Mouse (Mus musculus): ENCODE results near the gene Dnmt3l. TPM values are rescaled to one million over a fixed set of nuclear protein-coding genes. Genes with fewer than 3 reads are reported as not detected.

Gene Dnmt3l
- polyA plus RNA-seq, 1 experiment from 2014 or later, result 0.31 TPM

DNA sequence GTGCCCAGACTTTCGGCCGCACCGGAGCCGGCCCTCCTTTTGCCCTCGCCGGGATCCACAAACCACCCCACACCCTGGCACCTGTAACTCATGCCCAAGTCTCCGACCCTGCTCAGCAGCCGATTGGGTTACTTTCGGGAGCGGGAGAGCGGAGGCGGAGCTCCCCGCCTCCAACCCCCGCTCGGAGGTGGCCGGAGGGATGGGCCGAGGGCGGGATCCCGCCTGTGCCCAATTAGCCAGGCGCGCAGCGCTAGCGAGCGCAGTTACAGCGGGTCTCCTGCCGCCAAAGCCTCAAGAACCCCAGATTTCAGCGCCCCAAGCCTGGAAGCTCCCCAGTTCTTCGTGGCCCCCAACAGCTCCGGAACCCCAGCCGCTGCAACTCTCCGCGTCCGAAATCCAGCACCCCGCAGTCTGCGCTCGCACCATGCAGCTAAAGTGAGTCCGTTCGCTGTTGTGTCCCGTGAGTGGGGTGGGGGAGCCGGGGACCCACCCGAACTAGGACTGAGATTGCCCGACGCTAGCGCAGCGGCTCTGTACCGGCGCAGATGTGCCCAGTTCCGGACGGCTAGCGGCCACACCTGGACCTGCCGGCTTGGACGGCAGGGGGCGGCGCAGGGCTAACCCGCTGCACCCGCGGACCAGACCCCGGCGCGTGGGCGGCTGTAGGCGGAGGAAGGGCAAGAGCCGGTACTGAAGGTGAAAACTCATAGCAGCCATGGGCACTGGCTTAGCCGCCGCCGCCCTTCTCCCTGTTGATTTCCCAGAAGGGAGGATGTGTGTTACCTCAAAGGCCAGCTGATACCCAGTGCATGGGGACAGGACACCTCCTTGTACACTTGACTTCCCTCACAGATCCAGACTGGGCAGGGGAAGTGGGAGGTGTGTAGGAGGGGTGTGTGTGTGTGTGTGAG, 27.6 kb downstream of the Dnmt3l start, which contains the start of gene Icosl:
TSS of gene Icosl (plus strand) at position 202 of the 911 bp plus-strand sequence.
- H3K27ac ChIP-seq, result peak within 1 kb of the TSS; percentile 49; the same call in 1 of the 2 replicates

DNA sequence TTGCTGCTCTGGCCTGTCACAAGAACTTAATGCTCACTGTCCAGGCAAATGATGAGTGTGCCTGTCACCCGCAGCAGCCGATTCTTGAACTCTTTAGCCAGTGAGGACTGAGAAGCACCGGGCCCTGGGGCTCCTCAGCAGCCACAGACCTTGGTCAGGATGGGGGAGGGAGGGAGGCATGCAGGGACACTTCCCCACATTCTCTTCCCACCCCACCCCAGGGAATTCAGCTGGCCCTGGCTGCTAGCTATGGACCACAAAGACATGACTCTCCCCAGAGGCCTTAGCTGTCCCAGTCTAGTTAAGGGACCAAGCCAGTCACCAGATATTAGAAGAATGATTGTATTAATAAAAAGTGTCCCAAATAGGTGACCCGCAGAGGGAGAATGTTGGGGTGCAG, 32.4 kb downstream of the Dnmt3l start:
- Histone ChIP-seq H3K4me3 (replicated peaks) (no peak overlapping the region), H3K36me3 (no peaks in the 10 kb centered on the region), H3K4me1 (replicated peaks) (peaks cover 5% of the 10 kb centered on the region; the same call in 1 of the 2 replicates), H3K9ac (no peak overlapping the region), H3K27ac (no peak overlapping the region), H3K4me2 (replicated peaks) (no peak overlapping the region), H3K9me3 (no peaks in the 10 kb centered on the region), H3K27me3 (replicated peaks) (no peaks in the 10 kb centered on the region)
- ATAC-seq, result no peak
- 84% methylated on average over 4 of the region's 4 CpGs for WGBS

More for the DNA sequence above, 27.6 kb downstream of the Dnmt3l start, which contains the start of gene Icosl:
- under 1% methylated on average over 66 of the region's 66 CpGs for WGBS
- Histone ChIP-seq H3K9ac (peak within 1 kb of the TSS; percentile 68), H3K36me3 (no peaks in the 10 kb centered on the region), H3K4me1 (replicated peaks) (peaks cover 12% of the 10 kb centered on the region), H3K9me3 (no peaks in the 10 kb centered on the region), H3K4me2 (replicated peaks) (peak within 1 kb of the TSS; percentile 98), H3K4me3 (replicated peaks) (peak within 1 kb of the TSS; percentile 70), H3K27me3 (replicated peaks) (peaks cover 8% of the 10 kb centered on the region; the same call in 1 of the 2 replicates)
- ATAC-seq, result peak; percentile 96

DNA sequence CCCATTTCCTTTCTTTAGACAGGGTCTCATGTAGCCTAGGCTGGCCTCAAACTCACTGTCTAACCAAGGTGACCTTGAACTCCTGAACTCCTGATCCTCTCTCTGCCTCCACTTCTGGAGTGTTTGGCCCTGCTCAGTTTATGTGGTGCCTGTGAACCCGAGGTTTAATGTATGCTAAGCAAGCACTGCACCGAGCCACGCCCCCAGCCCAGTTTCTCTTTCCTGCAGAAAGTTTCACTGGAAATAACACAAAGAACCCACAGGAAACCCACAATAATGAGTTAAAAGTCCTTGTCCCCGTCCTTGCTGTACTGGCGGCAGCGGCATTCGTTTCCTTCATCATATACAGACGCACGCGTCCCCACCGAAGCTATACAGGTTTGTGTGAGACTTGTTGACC, 33.2 kb downstream of the Dnmt3l start:
- no peak overlapping the region for H3K27ac ChIP-seq
- WGBS, result 74% methylated on average over 11 of the region's 11 CpGs
- ATAC-seq, result no peak

DNA sequence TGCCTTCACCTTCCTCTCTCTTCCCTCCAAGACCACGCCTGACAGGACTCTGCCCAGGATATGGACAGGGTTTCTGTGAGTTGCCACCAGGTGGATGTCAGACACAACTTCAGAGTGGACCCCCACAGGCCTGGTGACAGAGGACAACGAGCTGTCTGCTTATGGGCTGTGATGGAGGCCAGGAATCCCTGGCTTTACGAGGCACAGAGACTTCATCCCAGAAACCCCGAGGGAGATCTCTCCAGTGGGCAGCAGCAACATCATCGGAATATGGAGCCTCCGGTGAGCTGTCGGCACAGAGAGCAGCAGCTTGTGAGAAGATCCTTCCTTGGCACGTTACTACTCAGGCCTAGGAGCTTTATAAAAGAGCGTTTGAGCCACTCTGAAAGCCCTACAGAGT, 36.1 kb downstream of the Dnmt3l start:
- H3K36me3 ChIP-seq, result no peaks in the 10 kb centered on the region
- no peak overlapping the region for H3K4me3 ChIP-seq (replicated peaks)
- no peak for ATAC-seq
- no peak overlapping the region for H3K9ac ChIP-seq
- no peak overlapping the region for H3K4me2 ChIP-seq (replicated peaks)
- H3K27me3 ChIP-seq (replicated peaks), result no peaks in the 10 kb centered on the region
- no peaks in the 10 kb centered on the region for H3K9me3 ChIP-seq
- WGBS, result 76% methylated on average over 9 of the region's 9 CpGs
- no peak overlapping the region for H3K27ac ChIP-seq
- H3K4me1 ChIP-seq (replicated peaks), result no peaks in the 10 kb centered on the region

More for the DNA sequence above, 33.2 kb downstream of the Dnmt3l start:
- no peaks in the 10 kb centered on the region for H3K9me3 ChIP-seq
- H3K4me3 ChIP-seq (replicated peaks), result no peak overlapping the region
- peaks cover 1% of the 10 kb centered on the region; the same call in 1 of the 2 replicates for H3K4me1 ChIP-seq (replicated peaks)
- H3K9ac ChIP-seq, result no peak overlapping the region
- H3K36me3 ChIP-seq, result no peaks in the 10 kb centered on the region
- H3K4me2 ChIP-seq (replicated peaks), result no peak overlapping the region
- no peaks in the 10 kb centered on the region for H3K27me3 ChIP-seq (replicated peaks)

DNA sequence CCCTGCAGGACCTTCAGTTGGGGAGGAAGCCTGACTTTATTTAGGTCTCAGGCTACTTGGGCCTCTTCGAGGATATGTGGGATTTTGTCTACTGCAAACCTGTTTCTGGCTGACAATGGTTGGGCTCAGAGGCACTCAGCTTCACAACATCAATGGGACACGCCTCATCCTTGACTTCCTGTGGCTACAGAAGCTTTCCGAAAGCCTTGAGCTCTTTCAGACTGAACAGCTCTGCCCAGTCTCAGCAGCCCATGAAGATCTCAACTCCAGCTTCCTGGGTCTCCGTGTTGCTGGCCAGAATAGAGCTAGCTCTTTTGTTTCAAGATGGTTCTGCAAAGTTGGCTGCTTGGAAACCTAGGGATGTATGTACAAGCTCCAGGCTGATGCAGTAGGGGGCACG, 36.5 kb downstream of the Dnmt3l start:
- no peak for ATAC-seq
- Histone ChIP-seq H3K9ac (no peak overlapping the region), H3K9me3 (no peaks in the 10 kb centered on the region), H3K4me3 (replicated peaks) (no peak overlapping the region), H3K4me2 (replicated peaks) (no peak overlapping the region), H3K27me3 (replicated peaks) (no peaks in the 10 kb centered on the region), H3K27ac (no peak overlapping the region), H3K4me1 (replicated peaks) (no peaks in the 10 kb centered on the region), H3K36me3 (no peaks in the 10 kb centered on the region)
- WGBS, result 79% methylated on average over 5 of the region's 5 CpGs

DNA sequence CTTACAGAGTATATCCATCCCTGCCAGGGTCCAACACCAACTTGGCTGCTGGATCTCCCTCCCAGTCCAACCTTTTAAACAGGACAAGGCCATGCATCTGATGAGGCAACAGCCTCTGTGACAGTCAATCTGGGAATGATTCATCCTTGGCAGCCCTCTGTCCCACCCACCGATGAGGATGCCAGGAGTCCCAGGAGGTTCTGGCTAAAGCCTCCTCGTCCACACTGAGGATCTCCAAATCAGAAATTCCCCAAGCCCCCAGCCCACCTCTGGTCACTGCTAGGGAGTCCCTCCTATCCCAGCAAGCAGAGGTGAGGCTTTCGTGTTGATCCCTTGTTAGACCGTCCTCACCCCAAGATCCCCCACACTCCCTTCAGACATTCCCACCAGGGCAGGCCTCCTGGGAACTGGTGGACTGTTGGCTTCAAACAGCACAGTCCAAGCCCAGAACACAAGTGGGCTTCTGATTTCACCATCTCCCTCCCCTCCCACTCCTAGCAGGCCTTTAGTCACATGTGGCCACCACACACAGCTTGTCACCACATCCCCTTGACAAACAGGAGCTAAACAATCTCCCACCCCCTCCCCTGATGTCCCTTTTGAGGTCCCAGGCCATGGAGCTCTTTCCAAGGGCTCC, 38.3 kb downstream of the Dnmt3l start:
- H3K36me3 ChIP-seq, result no peaks in the 10 kb centered on the region
- no peaks in the 10 kb centered on the region for H3K27me3 ChIP-seq (replicated peaks)
- no peaks in the 10 kb centered on the region for H3K4me1 ChIP-seq (replicated peaks)
- no peaks in the 10 kb centered on the region for H3K9me3 ChIP-seq
- no peak overlapping the region for H3K9ac ChIP-seq
- H3K4me3 ChIP-seq (replicated peaks), result no peak overlapping the region
- H3K4me2 ChIP-seq (replicated peaks), result no peak overlapping the region
- WGBS, result 77% methylated on average over 4 of the region's 4 CpGs
- ATAC-seq, result no peak
- H3K27ac ChIP-seq, result no peak overlapping the region

DNA sequence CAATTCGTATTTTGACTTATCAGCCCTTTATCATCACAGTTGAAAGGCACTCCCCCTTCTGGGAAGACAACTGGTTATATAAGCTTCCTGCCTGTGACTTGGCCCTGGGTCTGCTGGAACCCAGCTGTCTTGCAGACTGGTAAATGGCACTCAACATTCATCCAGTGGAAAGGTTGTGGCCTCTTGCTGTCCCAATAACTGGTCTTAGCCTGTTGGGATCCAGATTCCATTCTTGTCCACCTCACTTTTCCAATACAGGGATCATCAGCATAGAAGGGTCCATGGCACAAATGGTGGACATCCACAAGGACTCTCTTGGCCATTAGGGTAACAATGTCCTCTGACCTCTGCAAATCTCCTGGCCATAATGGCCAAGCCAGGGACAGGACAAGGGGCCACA, 42.3 kb downstream of the Dnmt3l start:
- no peaks in the 10 kb centered on the region for H3K27me3 ChIP-seq (replicated peaks)
- no peaks in the 10 kb centered on the region for H3K4me1 ChIP-seq (replicated peaks)
- no peak for ATAC-seq
- H3K9me3 ChIP-seq, result no peaks in the 10 kb centered on the region
- H3K4me3 ChIP-seq (replicated peaks), result no peak overlapping the region
- H3K9ac ChIP-seq, result no peak overlapping the region
- WGBS, result 63% methylated on average over 1 of the region's 1 CpGs
- no peak overlapping the region for H3K27ac ChIP-seq
- no peaks in the 10 kb centered on the region for H3K36me3 ChIP-seq
- H3K4me2 ChIP-seq (replicated peaks), result no peak overlapping the region

DNA sequence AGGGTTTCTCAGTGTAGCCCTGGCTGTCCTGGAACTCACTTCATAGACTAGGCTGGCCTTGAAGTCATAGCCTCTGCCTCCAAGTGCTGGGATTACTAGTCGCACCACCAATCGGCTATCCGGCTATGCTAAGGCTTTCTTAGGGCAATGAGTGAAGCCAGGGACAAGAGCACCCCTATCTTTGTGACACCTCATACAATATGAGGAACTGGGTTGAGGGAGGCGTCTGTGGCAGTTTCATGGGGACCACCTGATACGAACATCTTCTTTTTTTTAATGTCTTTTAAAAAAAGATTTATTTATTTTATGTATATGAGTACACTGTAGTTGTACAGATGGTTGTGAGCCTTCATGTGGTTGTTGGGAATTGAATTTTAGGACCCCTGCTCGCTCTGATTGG, 44.0 kb downstream of the Dnmt3l start:
- WGBS, result 92% methylated on average over 6 of the region's 6 CpGs
- no peak overlapping the region for H3K9ac ChIP-seq
- no peaks in the 10 kb centered on the region for H3K9me3 ChIP-seq
- ATAC-seq, result no peak
- H3K4me2 ChIP-seq (replicated peaks), result no peak overlapping the region
- no peak overlapping the region for H3K4me3 ChIP-seq (replicated peaks)
- no peak overlapping the region for H3K27ac ChIP-seq
- H3K4me1 ChIP-seq (replicated peaks), result peaks cover 5% of the 10 kb centered on the region; the same call in 1 of the 2 replicates
- H3K27me3 ChIP-seq (replicated peaks), result no peaks in the 10 kb centered on the region
- H3K36me3 ChIP-seq, result no peaks in the 10 kb centered on the region

DNA sequence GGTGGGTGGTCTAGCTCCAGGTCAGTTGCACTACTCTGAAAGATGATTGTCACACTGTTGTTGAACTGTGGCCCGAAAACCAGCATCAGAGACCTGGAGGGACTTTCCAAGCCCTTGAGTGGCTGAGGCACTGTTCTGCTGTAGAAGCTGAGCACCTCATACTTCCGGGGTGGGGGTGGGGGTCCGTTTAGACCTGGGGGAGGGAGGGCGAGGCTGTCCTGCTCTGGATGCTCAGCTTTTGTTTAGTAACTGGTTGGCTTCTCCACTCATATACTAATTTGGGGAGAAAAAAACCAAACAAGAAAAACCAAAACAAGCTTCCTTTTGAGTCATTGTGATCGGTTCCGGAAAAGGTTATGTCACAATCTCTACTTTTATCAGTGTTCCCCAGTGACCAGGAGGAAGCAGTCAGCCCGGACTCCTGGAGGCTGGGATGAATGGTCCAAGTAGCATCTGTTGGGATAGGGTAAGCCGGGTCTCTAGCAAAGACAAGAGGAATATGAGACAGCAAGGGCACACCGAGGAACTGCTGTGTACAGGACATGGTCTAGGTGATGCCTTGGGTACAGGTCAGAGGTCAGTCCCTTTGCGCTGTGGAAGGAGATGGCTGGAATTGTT, 44.8 kb downstream of the Dnmt3l start:
- Histone ChIP-seq H3K9ac (no peak overlapping the region), H3K36me3 (no peaks in the 10 kb centered on the region), H3K4me3 (replicated peaks) (no peak overlapping the region), H3K27ac (no peak overlapping the region), H3K9me3 (no peaks in the 10 kb centered on the region), H3K4me2 (replicated peaks) (no peak overlapping the region), H3K27me3 (replicated peaks) (no peaks in the 10 kb centered on the region), H3K4me1 (replicated peaks) (peaks cover 5% of the 10 kb centered on the region; the same call in 1 of the 2 replicates)
- WGBS, result 77% methylated on average over 10 of the region's 10 CpGs
- ATAC-seq, result no peak

DNA sequence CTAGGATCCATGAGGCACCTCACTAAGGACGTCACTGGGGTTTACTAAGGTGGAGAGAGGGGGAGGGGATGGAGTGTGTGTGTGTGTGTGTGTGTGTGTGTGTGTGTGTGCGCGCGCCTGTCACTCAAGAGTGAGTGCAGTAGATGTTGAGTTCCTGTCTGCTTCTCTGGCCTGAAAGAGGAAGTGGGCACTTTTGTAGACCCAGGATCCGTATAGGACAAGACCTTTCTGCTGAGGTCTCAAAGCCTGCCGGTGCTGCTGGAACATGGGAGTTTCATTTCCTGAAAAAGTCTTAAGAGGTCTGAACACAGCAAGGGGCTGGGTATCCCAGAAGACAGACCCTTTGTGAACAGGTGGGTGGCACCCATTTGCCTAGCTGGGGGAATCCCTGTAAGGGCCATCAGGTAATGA, 45.4 kb downstream of the Dnmt3l start:
- 73% methylated on average over 6 of the region's 6 CpGs for WGBS
- Histone ChIP-seq H3K4me2 (replicated peaks) (no peak overlapping the region), H3K36me3 (no peaks in the 10 kb centered on the region), H3K27ac (no peak overlapping the region), H3K9ac (no peak overlapping the region), H3K4me3 (replicated peaks) (no peak overlapping the region), H3K4me1 (replicated peaks) (peaks cover 5% of the 10 kb centered on the region; the same call in 1 of the 2 replicates), H3K27me3 (replicated peaks) (no peaks in the 10 kb centered on the region), H3K9me3 (no peaks in the 10 kb centered on the region)
- no peak for ATAC-seq

DNA sequence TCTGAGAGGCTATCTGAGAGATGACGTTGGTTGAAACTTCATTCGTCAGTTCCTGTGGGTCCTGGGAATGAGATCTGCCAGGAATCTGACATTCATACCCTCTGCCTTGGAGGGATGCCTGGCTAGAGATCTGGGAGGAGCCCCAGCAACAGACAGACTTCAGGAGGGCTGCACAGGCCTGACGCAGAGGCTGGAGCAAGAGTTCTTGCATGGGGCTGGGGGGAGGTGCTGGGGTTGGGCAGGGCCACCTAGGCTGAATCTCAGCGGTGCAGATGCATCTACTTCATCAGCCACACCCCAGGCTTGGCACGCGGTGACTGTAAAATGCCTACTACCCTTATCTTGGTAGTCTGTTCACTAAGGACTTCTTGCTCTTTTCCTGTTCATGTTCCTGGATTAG, 48.5 kb downstream of the Dnmt3l start:
- Histone ChIP-seq H3K9me3 (no peaks in the 10 kb centered on the region), H3K4me1 (replicated peaks) (peaks cover 5% of the 10 kb centered on the region; the same call in 1 of the 2 replicates), H3K4me3 (replicated peaks) (no peak overlapping the region), H3K27me3 (replicated peaks) (no peaks in the 10 kb centered on the region), H3K4me2 (replicated peaks) (no peak overlapping the region; the same call in 1 of the 2 replicates), H3K27ac (no peak overlapping the region), H3K36me3 (no peaks in the 10 kb centered on the region), H3K9ac (no peak overlapping the region)
- 45% methylated on average over 6 of the region's 6 CpGs for WGBS
- ATAC-seq, result peak; percentile 80
